Mouse (Mus musculus) brain, embryonic 14.5 days (tissue): Measurements from ENCODE around the gene Gpc6.

Experiments used
- CTCF ChIP-seq: fragments of 200-500 bp; IDR thresholded peaks from 2 replicates; pipeline ENCODE4 v1.5.1; 2012; ENCODE audit warnings: inconsistent platforms, mild to moderate bottlenecking, moderate library complexity, borderline replicate concordance; ENCODE audit not compliant: insufficient read depth, insufficient read length; ENCODE audit errors: extremely low read depth
- POLR2A ChIP-seq: fragments of 200-500 bp; IDR thresholded peaks from 2 replicates; pipeline ENCODE4 v1.6.1; 2012; ENCODE audit warnings: mild to moderate bottlenecking, inconsistent platforms, borderline replicate concordance; ENCODE audit not compliant: poor library complexity, insufficient read depth, insufficient read length, severe bottlenecking; ENCODE audit errors: extremely low read depth

GRCm38 (mm10) chr14:117061527-117061926, 136.4 kb downstream of the Gpc6 start:
- TF ChIP-seq CTCF: no peak
- TF ChIP-seq POLR2A: no peak
